Mouse (Mus musculus): ENCODE results near the gene Dazap2.

Dazap2 gene

DNA sequence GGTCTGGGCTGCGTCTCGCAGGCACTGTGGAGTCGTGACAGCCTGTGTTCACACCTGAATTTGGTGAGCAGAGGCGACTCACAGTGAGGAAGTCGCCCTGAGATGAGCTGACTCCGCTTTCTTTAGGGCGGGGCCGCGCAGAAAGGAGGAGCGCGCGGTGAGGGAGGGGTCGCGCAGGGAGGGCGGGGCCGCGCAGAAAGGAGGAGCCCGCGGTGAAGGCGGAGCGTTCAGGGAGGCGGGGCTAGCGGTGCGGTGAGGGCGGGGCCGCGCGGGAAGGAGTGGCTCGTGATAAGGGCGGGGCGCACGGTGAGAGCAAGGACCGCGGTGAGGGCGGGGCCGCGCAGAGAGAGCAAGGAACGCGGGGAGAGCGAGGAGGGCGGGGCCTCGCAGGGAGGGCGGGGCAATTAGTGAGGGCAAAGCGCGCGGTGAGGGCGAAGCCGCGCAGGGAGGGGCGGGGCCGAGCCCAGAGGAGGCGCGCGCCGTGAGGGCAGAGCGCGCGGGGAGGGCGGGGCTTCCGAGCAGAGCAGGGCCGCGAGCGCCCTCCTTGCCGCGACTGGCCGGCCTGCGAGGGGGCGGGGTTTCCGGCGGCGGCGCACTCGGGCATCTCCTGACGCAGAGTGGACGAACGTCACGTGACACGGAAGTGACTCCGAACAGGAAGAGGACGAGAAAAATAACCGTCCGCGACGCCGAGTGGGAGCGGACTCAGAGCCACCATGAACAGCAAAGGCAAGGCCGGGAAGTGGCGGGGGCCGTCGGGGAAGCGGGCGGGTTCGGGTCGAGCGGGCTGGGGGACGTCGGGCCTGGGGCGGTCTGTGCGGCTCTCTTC is at the start of gene Dazap2:
TSS of gene Dazap2 (plus strand) at position 354 of the 829 bp plus-strand sequence.
- DNase-seq, result peak; percentile 98

DNA sequence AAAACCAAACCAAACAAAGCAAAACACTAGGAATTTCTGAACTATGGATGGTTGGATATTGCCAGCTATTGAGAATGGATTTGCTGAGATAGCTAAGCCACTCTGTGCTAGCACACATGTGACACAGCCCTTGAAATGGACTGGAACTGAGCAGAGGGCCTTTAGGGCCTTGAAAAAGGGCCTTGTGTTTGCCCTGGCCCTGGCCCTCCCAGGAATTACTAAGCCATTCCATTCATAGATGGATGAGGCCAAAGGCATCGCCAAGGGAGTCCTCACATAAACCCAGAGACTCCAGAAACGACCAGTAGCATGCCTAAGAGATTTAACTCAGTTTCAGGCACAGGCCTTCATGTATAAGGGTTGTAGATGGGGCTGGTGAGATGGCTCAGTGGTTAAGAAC is 48.6 kb upstream of the Dazap2 start:
- no peak for DNase-seq

DNA sequence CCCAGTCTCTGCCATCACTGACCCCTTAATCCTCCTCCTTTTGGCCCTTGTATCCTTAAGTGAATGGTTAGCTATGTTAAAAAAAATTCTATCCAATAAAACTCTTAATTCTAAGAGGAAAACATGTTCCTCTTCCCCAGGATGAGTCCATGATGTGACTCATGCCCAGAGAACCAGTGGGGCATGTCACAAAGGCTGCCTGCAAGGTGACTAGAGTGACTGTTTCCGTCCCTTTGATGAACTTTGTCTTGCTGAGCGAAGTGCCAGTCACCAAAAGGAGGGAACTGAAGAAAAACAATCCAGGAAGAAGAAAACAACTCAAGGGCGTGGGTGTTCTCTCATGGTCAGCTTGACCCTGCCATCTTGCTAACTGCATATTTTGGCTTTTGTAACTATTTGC is 45.9 kb upstream of the Dazap2 start:
- DNase-seq, result peak; percentile 65

DNA sequence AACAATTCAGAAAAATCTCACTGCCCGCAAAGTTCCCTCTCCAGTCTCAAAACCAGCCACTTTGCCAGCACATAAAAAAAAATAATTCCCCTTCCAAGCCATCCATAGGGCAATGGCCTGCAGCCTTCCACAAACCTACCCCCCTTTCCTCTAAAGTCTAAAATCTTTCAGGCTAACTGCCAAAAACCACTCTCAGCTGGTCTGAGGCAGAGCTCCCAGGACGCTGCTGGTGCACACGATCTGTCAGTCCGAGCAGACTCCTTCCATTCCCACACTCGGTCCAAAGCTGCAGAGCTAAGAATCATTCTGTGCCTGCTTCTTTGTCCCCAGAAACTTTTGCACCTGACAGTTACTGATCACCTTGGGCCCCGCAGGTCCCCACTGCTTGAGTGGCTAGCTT is 41.2 kb upstream of the Dazap2 start:
- DNase-seq, result peak; percentile 68

DNA sequence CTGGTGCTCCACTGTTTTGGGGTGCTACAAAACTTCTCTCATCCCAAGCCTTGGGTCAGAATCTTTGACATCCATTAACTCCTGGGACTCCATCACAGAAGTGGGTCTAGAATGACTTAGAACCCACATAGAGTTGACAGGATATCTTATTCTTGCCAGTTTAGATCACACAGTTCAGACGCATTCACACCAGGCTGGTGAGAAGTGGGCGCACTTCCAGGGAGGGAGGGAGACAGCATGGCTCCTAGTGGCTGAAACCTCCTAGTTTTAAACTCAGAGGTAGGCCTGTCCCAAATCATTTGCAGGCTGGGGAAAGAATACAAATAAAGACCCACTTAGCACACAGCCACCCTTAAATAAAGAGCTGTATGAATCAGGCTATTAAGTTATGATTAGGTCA is 40.8 kb upstream of the Dazap2 start:
- DNase-seq, result no peak

DNA sequence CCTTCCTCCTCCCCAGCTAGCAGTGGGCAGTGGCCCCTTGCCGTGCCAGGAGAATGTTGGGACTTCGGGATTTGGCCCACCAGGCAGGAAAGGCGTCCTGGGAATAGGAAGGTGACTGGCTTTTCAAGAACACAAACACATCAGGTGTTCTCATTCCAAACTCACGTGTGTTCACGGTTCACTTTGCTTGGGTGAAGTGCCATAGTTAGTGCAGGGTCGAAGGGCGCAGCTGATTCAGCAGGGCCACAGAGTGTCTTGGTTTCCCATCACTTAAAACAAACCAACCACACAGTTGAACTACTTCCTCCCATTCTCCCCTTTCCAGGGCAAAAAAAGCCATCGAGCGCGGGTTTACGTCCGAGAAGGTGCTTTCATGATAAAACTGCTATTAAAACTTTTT is 39.8 kb upstream of the Dazap2 start:
- DNase-seq, result peak; percentile 90

DNA sequence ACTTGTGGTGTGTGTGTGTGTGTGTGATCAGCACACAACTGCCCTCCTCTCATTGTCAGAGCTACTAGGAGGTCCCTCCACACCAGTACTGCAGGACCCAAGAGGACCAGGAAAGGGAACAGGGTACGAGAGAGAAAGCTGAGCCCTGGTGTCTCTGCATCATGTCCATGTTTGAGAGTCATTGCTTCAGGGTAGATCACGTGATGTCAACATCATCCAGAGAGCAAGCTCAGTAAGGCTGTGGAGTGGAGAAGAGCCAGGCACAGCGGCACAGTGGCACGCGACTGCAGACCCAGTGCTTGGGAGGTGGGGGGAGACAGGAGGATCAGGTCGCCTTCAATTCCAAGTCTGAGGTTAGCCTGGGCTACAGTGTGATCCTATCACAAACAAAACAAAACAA is 38.8 kb upstream of the Dazap2 start:
- no peak for DNase-seq

DNA sequence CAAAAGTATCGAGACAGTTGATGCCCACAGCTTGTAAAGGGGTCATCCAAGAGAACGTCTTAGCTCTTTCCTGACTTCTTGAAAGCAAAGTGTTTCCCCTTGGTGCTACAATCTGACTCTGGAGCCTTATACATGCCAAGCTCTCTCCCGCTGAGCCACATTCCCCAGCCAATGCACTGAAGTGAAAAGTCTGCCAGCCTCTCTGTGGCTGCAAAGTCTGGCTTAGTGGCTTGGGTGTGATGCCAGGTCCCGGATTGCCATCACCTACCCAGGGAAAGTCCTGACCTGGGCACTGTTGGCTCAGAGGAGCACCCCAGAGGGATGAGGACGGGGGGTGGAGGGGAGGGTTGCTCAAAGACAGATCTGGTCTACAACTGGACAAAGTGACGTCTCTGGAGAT is 38.3 kb upstream of the Dazap2 start:
- DNase-seq, result peak; percentile 51

DNA sequence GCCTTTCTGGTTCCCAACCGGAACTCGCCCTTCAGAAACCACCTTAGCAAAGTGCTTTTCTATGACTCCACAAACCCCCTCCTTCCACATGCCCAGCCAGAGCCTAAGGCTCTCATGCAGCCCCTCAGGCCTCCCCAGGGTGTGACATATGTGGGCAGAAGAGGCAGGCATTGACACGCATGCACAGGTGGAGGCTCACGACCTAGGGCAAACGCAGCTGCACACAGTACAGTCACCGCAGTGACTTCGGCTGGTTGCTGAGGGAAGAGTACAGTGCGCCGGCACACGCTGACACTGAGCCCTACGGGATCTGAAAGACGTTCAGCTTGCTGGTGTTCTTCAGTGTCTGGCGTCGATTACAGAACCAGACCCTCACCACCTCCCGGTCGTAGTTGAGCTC is 37.2 kb upstream of the Dazap2 start:
- no peak for DNase-seq

DNA sequence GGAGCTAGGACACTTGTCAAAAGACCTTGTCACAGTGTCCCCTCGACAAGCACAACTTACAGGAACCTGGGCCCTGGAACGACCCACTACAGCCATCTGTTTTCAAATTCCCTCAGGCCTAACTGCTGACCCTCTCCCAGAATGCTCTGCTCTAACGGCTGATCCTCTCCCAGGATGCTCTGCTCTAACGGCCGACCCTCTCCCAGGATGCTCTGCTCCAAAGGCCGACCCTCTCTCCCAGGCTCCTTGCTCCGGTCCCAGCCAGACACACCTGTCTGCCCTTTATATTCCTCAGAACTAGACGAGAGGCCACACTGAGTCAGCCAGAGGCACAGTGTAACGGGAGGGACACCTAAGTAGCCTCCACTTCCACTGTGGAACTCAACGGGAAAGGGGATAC is 35.0 kb upstream of the Dazap2 start:
- DNase-seq, result no peak

DNA sequence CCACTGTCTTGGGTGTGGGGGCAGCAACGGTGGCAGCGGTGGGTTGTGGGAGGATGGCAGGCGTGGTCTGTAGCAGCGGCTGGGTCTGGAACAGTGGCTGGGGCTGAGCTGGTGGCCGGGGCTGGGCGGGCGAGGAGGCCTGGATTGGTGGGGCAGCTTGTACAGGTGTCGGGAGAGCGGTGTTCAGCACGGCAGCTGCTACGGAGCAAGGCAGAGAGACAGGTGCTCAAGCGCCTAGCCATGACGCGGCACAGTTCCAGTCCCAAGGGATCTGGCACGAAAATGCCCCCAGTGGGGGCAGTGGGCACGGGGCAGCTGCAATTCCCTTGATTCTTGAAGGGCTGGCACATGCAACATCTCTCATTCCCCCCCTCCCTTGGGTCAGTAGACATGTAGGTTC is 29.2 kb upstream of the Dazap2 start:
- no peak for DNase-seq

DNA sequence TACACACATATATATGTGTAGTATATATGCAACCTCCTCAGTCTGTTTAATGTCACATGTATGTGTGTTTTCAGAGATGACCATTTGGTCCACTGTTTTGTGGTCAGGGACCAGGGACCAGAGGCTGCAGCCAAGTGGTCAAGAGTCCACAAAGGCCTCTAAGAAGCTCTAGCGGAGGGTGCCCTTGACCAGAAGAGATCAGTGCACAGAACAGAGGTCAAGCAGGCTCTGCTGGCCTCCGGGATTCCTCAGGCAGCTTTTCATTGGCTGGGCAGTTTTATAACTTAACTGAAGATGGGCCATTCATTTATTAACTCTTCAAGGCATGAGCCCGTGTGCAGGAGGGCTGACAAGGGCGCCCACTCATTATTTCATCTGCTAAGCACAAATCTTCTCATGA is 28.0 kb upstream of the Dazap2 start:
- peak; percentile 93 for DNase-seq

DNA sequence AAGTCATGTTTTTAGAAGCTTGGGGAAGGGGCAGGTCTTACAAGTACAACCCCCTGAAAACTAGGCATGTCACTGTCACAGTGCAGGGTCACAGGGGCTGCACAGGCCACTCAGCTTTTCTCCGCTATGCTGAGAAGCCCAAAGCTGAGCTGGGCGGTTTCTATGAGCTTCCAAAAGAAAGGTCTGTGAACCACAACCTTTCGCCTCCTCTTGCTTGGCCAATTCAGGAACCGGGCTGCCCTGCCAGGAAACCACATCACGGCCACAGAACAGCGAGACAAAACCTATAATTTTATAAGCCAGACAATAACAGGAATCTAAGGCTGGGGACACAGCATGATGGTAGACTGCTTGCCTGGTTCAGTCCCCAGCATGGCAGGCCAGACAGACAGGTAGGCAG is 26.9 kb upstream of the Dazap2 start:
- DNase-seq, result peak; percentile 60

DNA sequence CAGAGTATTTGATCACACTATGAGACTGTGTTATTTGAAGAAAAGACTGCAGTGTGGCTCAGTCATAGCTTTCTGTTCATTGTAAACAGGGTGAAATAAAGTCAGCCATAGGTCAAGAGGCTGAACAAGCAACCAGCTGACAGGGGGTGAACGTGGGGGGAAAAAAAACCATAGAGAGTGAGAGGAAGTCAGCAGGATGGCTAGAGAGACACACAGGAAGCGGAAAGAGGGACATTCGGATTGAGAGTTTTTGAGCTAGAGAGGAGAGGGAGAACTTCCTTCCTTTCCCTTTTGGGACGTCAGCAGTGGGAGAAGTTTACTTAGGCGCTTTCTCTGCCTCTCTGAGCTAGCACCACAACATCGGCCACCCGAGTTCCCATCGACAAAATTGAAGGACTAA is 24.7 kb upstream of the Dazap2 start:
- DNase-seq, result no peak

DNA sequence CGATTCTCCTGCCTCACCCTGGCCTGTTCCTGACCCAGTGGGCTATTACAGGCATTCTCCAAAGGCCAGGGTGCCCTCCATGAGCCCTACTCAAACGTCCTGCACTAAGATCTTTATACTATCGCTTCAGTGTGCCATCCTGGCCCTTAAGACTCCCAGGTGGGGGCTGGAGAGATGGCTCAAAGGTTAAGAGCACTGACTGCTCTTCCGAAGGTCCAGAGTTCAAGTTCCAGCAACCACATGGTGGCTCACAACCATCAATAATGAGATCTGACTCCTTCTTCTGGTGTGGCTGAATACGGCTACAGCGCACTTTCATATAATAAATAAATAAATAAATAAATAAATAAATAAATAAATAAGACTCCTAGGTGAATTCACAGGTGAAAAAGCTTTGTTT is 22.3 kb upstream of the Dazap2 start:
- DNase-seq, result peak; percentile 62

DNA sequence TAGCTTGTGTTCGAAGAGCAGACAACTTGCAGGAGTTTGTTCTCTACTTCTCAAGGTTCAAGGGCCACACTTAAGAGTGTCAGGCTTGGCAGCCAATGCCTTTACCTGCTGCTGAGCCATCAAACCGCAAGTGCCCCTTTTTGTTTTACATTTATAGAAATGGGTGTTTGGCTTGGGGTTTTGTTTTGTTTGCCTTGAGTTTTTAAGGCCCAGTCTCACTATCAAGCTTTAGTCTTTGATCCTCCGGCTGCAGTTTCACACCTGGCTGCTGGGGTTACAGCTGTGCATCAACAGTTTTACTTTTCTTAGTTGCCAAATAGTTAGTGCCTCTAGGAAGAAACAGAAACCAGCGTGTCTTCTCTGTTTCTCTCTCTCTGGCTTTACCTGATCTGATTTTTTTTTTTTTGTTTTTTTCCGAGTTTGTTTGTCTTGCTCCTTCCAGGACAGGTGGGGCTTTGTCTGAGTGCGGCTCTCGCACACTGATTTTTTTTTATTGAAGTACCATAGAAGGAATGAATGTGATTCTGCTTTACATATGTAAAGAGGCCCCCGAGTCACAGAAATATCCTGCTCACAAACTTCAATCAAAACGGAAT is 16.8 kb upstream of the Dazap2 start:
- peak; percentile 60 for DNase-seq

DNA sequence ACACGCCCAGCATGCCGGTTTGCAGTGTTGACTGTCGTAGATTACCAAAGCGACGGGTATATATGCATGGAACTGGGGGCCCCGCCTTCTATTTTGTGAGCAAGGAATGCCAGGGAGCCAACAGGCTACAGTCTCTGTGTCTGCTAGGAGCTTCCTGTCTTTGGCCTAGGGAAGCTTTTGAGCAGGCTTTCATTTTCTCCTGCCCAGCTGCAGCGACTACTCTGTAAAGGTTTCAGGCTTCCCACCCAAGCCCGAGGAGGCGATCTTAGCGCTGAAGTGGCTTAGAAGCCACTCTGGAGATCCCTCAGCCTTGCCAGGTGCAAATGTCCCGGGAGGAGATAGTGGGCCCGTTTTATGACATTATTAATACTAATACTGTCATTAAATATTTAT is 16.3 kb upstream of the Dazap2 start:
- DNase-seq, result peak; percentile 69

DNA sequence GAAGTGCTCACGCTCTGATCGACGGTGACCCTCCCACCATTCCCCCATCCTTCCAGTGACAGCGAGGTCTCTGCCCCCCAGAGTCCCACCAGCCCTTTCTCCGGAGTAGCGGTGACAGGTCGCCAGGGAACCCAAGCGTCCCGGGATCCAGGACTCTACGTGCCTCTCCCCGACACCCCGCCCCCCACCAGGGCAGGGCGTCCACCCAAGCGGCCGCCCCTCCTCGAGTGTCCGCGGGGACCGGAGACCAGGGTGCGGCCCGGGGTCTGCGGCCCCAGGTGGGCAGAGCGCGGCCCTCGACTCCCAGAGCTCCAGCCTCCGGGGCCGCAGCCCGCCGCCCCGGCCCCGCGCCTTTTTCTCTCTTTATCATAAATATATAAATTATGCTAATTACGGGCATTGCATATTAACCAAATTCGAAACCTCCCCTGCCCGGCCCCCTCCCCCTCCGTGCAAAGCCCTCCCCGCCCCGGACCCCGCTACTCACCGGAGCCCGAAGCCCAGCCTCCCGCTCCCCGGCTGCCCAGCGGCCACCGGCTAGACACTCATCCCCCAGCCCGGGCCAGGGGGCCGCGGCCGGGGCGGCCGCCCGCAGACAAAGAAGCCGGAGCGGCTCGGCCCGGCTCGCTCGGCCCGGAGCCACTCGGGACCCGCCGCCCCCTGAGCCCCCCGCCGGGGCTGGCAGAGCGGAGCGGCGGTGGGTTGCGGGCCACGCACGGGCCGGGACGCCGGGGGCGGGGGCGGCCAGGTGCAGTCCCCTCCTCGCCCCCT is 15.7 kb upstream of the Dazap2 start, which contains the start of gene Pou6f1:
TSS of gene Pou6f1 (minus strand) at position 709 of the 771 bp plus-strand sequence.
- peak; percentile 76 for DNase-seq

DNA sequence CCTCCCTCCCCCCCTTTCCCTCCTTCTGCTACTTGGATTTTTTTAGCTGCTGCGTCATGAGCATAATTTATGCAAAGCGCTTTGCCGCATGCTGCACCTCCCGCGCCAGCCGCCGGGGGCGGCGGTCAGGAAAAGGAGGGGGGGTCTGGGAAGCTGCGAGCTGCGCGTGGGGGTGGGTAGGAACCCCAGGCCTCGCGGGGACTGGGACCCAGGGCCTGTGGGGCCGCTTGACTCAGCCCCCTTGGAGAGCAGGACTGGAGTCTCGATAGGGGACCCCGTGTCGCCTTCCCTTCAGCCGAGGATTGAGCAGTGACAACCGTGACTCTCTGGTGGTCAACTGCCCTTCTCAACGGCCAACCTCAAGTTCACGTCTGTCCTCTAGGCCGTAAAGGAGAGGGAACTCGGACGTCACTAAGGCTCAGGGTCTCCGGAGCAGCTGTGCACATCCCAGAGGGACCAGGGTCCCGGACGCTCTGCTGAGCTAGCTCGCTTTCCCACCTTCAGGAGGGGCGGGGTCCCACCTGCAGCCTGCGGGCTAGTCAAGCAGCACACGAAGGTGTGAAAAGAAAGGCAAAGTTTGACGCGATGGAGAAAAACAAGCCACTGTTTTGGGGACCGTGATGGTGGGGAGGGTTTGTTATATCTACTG is 15.0 kb upstream of the Dazap2 start:
- peak; percentile 85 for DNase-seq

DNA sequence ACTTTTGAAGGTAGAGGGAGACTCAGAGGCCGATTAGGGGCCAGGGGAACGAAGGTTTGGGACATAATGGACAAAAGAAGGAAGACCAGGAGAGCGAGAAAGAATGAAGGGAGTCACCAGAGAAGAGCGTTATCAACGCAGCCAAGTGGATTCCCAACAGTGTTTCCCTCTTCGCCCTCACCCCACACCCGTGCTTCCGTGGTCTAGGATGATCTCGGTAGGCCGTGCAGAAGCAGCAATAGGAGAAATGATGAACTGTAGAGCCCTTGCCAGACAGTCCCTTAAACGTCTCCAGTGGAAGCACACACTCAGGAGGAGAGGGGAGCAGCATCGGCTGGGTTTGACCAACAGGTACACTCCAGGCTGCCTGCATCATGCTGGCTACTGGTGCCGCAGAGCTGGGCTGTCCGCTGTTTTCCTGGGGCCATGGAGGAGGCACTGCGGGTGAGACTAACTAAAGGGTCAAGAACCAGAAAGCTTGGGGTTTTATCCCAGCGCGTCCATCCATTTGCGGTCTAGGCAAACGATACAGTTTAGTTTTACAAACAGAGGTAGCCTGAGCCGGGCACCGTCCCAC is 14.4 kb upstream of the Dazap2 start:
- peak; percentile 52 for DNase-seq

DNA sequence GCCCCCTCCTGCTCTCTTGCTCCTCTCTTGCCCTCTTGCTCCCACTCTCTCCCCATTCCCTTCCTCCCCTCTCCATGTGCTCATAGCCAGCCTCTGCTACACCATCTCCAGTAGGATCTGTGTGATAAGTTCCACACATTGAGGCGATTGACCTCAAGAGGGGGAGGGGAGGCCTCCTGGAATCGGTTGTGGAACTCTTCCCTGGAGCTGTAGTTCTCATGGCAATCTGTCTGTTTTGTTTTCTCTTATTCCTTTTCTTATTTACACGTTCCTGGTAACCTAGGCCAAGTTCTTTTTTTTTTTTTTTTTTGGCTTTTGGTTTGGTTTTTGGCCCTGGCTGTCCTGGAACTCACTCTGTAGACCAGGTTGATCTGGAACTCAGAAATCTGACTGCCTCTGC is 13.5 kb upstream of the Dazap2 start:
- peak; percentile 49 for DNase-seq

DNA sequence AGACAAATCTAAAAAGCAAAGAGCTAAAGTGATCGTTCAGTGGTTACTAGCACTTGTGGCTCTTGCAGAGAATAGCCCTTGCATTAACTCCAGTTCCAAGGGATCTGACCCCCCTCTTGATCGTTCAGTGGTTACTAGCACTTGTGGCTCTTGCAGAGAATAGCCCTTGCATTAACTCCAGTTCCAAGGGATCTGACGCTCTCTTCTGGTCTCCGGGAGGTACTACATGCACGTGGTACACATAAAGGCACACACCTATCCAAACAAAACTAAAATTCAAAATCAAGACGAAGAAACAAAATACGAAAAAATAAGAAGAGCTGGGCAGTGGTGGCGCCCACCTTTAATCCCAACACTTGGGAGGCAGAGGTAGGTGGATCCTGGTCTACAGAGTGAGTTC is 8.5 kb upstream of the Dazap2 start:
- peak; percentile 65 for DNase-seq

DNA sequence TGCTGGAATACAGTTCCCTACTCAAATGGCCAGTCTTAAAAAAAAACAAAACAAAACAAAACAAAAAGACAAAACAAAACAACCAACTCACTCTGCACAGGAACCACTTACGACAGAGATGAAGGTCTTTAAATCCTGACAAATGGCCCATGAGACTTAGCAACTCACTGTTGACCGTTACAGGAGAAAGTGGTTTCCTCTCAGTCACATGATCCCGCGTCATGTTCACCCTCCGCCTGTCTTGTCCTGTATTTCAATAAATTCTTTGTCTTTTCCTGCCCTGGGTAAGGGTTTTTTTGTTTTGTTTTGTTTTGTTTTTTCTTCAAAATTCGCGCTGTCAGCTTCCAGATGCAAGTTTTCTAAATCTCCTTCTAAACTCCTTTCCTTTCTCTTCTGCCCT is 3.2 kb upstream of the Dazap2 start:
- DNase-seq, result no peak

Measured in kidney, adult 9 months (tissue).